In the genomic region with DNA sequence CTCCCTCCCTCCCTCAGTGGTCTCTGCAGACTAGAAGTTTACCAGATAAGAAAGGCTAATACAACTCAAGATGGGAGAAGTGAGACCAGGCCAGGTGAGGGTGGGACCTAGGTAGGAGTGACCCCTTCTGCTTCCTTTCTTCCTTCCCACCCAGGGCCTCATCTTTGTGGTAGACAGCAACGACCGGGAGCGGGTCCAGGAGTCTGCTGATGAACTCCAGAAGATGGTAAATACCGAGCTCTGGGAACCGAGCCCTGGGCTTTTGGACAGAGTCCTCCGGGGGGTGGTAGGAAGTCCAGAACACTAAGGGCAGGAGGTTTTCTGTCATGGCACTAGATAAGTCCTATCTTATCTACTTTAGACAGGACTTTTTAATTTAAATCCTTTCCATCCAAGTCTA, we compare ENCODE assay signal across 10 mouse cellular contexts. TPM values are rescaled to one million over a fixed set of nuclear protein-coding genes. Genes with fewer than 3 reads are reported as not detected.
DNase-seq lines count a peak whose midpoint lies in the region; ATAC-seq and TF ChIP-seq lines count a peak whose summit lies in the region.
"Had no signal": no experiment of that assay in that cellular context is flagged by ENCODE, and none has a peak within 500 bp of the region (broad histone marks: within the 10 kb centered on the region; RNA-seq: fewer than 3 reads in every experiment).

No protein-coding gene starts in this region.

- H3K27ac ChIP-seq in lung, embryonic 15.5 days = no peak overlapping the region
- no peak overlapping the region for H3K27ac ChIP-seq in lung, postnatal 0 days (ENCODE audit: low read length)
- H3K27ac ChIP-seq in limb, embryonic 10.5 days = no peak overlapping the region
- H3K27ac ChIP-seq in neural tube, embryonic 12.5 days = no peak overlapping the region

- peak overlapping the region; percentile 92; the same call in 1 of the 2 replicates for H3K4me3 ChIP-seq in lung, embryonic 15.5 days
- H3K4me3 ChIP-seq in lung, postnatal 0 days (ENCODE audit: low read depth, low read length) = no peak overlapping the region
- H3K4me3 ChIP-seq in limb, embryonic 10.5 days = peak overlapping the region; percentile 94
- no peak overlapping the region for H3K4me3 ChIP-seq in neural tube, embryonic 12.5 days

- peak overlapping the region; percentile 62 for H3K4me2 ChIP-seq in lung, embryonic 15.5 days
- H3K4me2 ChIP-seq in lung, postnatal 0 days (replicated peaks; ENCODE audit: low read depth, low read length) = no peak overlapping the region
- H3K4me2 ChIP-seq in neural tube, embryonic 12.5 days (replicated peaks) = peak overlapping the region; percentile 79

- H3K36me3 ChIP-seq in lung, embryonic 15.5 days = peaks cover 21% of the 10 kb centered on the region
- peaks cover 5% of the 10 kb centered on the region for H3K36me3 ChIP-seq in lung, postnatal 0 days (ENCODE audit: insufficient read depth, low read length)
- peaks cover 27% of the 10 kb centered on the region for H3K36me3 ChIP-seq in limb, embryonic 10.5 days
- peaks cover 21% of the 10 kb centered on the region for H3K36me3 ChIP-seq in neural tube, embryonic 12.5 days

- no peak for TF ChIP-seq EP300 in lung, postnatal 0 days (IDR thresholded peaks at IDR 0.05)

- H3K9ac ChIP-seq in lung, embryonic 15.5 days = 0 out of 2 replicates have a peak overlapping the region, but pooled peaks have one; percentile 97
- H3K9ac ChIP-seq in lung, postnatal 0 days (replicated peaks; ENCODE audit: low read depth) = no peak overlapping the region
- no peak overlapping the region for H3K9ac ChIP-seq in neural tube, embryonic 12.5 days

- H3K9me3 ChIP-seq in lung, embryonic 15.5 days = no peaks in the 10 kb centered on the region
- no peaks in the 10 kb centered on the region for H3K9me3 ChIP-seq in lung, postnatal 0 days (ENCODE audit: low read length)
- no peaks in the 10 kb centered on the region for H3K9me3 ChIP-seq in limb, embryonic 10.5 days (replicated peaks)
- H3K9me3 ChIP-seq in neural tube, embryonic 12.5 days = no peaks in the 10 kb centered on the region

- no peak for TF ChIP-seq CTCF in lung, postnatal 0 days (IDR thresholded peaks at IDR 0.05)

- WGBS in lung, embryonic 15.5 days = 86% methylated on average over 6 of the region's 6 CpGs
- WGBS in lung, postnatal 0 days = 76% methylated on average over 6 of the region's 6 CpGs
- 94% methylated on average over 6 of the region's 6 CpGs for WGBS in limb, embryonic 10.5 days
- WGBS in neural tube, embryonic 12.5 days = 96% methylated on average over 6 of the region's 6 CpGs

- ATAC-seq in cerebellum, adult (ENCODE audit: insufficient number of reproducible peaks, low FRiP score, low TSS enrichment) = no peak
- ATAC-seq in lung, embryonic 15.5 days (ENCODE audit: borderline replicate concordance, extremely low read depth, low FRiP score, low TSS enrichment) = no peak
- no peak for ATAC-seq in lung, postnatal 0 days
- no peak for ATAC-seq in neural tube, embryonic 12.5 days (ENCODE audit: low FRiP score, low read depth)
- no peak for ATAC-seq in megakaryocyte-erythroid progenitor cell, adult 5-6 weeks (replicated peaks; ENCODE audit: low FRiP score, low TSS enrichment, poor library complexity, severe bottlenecking)

- peak; percentile 44 for DNase-seq in cerebellum, adult 11-12 months
- no peak for DNase-seq in lung, postnatal 0 days (ENCODE audit: low spot score)
- DNase-seq in limb, embryonic 10.5 days (ENCODE audit: low spot score) = no peak
- DNase-seq in kidney, postnatal 4 days = no peak
- DNase-seq: right cerebral cortex, postnatal 4 days had no signal

- H3K4me1 ChIP-seq in lung, embryonic 15.5 days = peaks cover 28% of the 10 kb centered on the region
- H3K4me1 ChIP-seq in lung, postnatal 0 days (ENCODE audit: insufficient read depth, low read depth, low read length) = peaks cover 14% of the 10 kb centered on the region; the same call in 1 of the 2 replicates
- peaks cover 30% of the 10 kb centered on the region for H3K4me1 ChIP-seq in limb, embryonic 10.5 days
- H3K4me1 ChIP-seq in neural tube, embryonic 12.5 days = peaks cover 30% of the 10 kb centered on the region

- no peaks in the 10 kb centered on the region for H3K27me3 ChIP-seq in lung, embryonic 15.5 days
- no peaks in the 10 kb centered on the region for H3K27me3 ChIP-seq in lung, postnatal 0 days (replicated peaks; ENCODE audit: insufficient read depth, low read length)
- H3K27me3 ChIP-seq in limb, embryonic 10.5 days (ENCODE audit: low read depth, poor library complexity, severe bottlenecking) = no peaks in the 10 kb centered on the region
- no peaks in the 10 kb centered on the region for H3K27me3 ChIP-seq in neural tube, embryonic 12.5 days (replicated peaks)

RNA-seq across cellular contexts. Expression of a gene that starts 1.7 kb away (rescaled TPM):
- 373 and 387 TPM in 2 replicates for polyA plus RNA-seq in lung, embryonic 15.5 days (2015; fragmentation: Nextera tagmentation; extraction: Ambion mirVana)
- polyA plus RNA-seq in lung, postnatal 0 days (2015; fragmentation: Nextera tagmentation; extraction: Ambion mirVana) = 314 and 340 TPM in 2 replicates
- polyA plus RNA-seq in limb, embryonic 10.5 days (2016; fragmentation: Nextera tagmentation; extraction: Ambion mirVana) = 251 and 298 TPM in 2 replicates
- polyA plus RNA-seq in neural tube, embryonic 12.5 days (2016; fragmentation: Nextera tagmentation; extraction: Ambion mirVana) = 346 and 362 TPM in 2 replicates
- 74.2 and 89.2 TPM in 2 replicates for total RNA-seq in megakaryocyte-erythroid progenitor cell, adult 5-6 weeks (2014; fragmentation: Nextera tagmentation)
- total RNA-seq in megakaryocyte-erythroid progenitor cell, adult 5-6 weeks (2017) = 43.2 and 45.6 TPM in 2 replicates

RNA-seq across cellular contexts. Expression of a gene that starts 2.6 kb away (rescaled TPM):
- not detected in 2 replicates for polyA plus RNA-seq in lung, embryonic 15.5 days (2015; fragmentation: Nextera tagmentation; extraction: Ambion mirVana)
- polyA plus RNA-seq in lung, postnatal 0 days (2015; fragmentation: Nextera tagmentation; extraction: Ambion mirVana) = not detected in 2 replicates
- polyA plus RNA-seq in limb, embryonic 10.5 days (2016; fragmentation: Nextera tagmentation; extraction: Ambion mirVana) = not detected in 2 replicates
- not detected in 2 replicates for polyA plus RNA-seq in neural tube, embryonic 12.5 days (2016; fragmentation: Nextera tagmentation; extraction: Ambion mirVana)
- total RNA-seq in megakaryocyte-erythroid progenitor cell, adult 5-6 weeks (2014; fragmentation: Nextera tagmentation) = 0.32 and 0.48 TPM in 2 replicates
- not detected in 2 replicates for total RNA-seq in megakaryocyte-erythroid progenitor cell, adult 5-6 weeks (2017)
- total RNA-seq: layer of hippocampus, postnatal 14 days had no signal

RNA-seq across cellular contexts. Expression of a gene that starts 3.2 kb away (rescaled TPM):
- 10.3 and 12.1 TPM in 2 replicates for polyA plus RNA-seq in lung, embryonic 15.5 days (2015; fragmentation: Nextera tagmentation; extraction: Ambion mirVana)
- 7.6 and 7.8 TPM in 2 replicates for polyA plus RNA-seq in lung, postnatal 0 days (2015; fragmentation: Nextera tagmentation; extraction: Ambion mirVana)
- 8.3 and 10.7 TPM in 2 replicates for polyA plus RNA-seq in limb, embryonic 10.5 days (2016; fragmentation: Nextera tagmentation; extraction: Ambion mirVana)
- 12.8 and 13.8 TPM in 2 replicates for polyA plus RNA-seq in neural tube, embryonic 12.5 days (2016; fragmentation: Nextera tagmentation; extraction: Ambion mirVana)
- total RNA-seq in megakaryocyte-erythroid progenitor cell, adult 5-6 weeks (2014; fragmentation: Nextera tagmentation) = 4.2 and 4.3 TPM in 2 replicates
- 10.4 and 12.1 TPM in 2 replicates for total RNA-seq in megakaryocyte-erythroid progenitor cell, adult 5-6 weeks (2017)

RNA-seq across cellular contexts. Expression of a gene that starts 24.1 kb away (rescaled TPM):
- polyA plus RNA-seq in lung, embryonic 15.5 days (2015; fragmentation: Nextera tagmentation; extraction: Ambion mirVana) = not detected in 2 replicates
- polyA plus RNA-seq in lung, postnatal 0 days (2015; fragmentation: Nextera tagmentation; extraction: Ambion mirVana) = not detected in 2 replicates
- polyA plus RNA-seq in limb, embryonic 10.5 days (2016; fragmentation: Nextera tagmentation; extraction: Ambion mirVana) = not detected in 2 replicates
- polyA plus RNA-seq in neural tube, embryonic 12.5 days (2016; fragmentation: Nextera tagmentation; extraction: Ambion mirVana) = not detected in 2 replicates
- total RNA-seq in megakaryocyte-erythroid progenitor cell, adult 5-6 weeks (2014; fragmentation: Nextera tagmentation) = not detected in 2 replicates
- not detected in 2 replicates for total RNA-seq in megakaryocyte-erythroid progenitor cell, adult 5-6 weeks (2017)
- total RNA-seq: layer of hippocampus, postnatal 14 days had no signal

RNA-seq across cellular contexts. Expression of a gene that starts 27.2 kb away (rescaled TPM):
- 16.5 and 23.3 TPM in 2 replicates for polyA plus RNA-seq in lung, embryonic 15.5 days (2015; fragmentation: Nextera tagmentation; extraction: Ambion mirVana)
- 21.2 and 24.7 TPM in 2 replicates for polyA plus RNA-seq in lung, postnatal 0 days (2015; fragmentation: Nextera tagmentation; extraction: Ambion mirVana)
- polyA plus RNA-seq in limb, embryonic 10.5 days (2016; fragmentation: Nextera tagmentation; extraction: Ambion mirVana) = 10.5 and 12.2 TPM in 2 replicates
- polyA plus RNA-seq in neural tube, embryonic 12.5 days (2016; fragmentation: Nextera tagmentation; extraction: Ambion mirVana) = 22.0 and 27.1 TPM in 2 replicates
- 73.2 and 81.9 TPM in 2 replicates for total RNA-seq in megakaryocyte-erythroid progenitor cell, adult 5-6 weeks (2014; fragmentation: Nextera tagmentation)
- 112 and 158 TPM in 2 replicates for total RNA-seq in megakaryocyte-erythroid progenitor cell, adult 5-6 weeks (2017)

Comparison
In these comparisons a context has a peak if more than half of its experiments do, and no peak if none do; other contexts are left out.
1. H3K4me3 ChIP-seq: peak in lung, embryonic 15.5 days (single experiment) and limb, embryonic 10.5 days (single experiment); none in lung, postnatal 0 days (single experiment) and neural tube, embryonic 12.5 days (single experiment).